Mouse (Mus musculus): ENCODE results near the gene Siva1. TPM values are rescaled to one million over a fixed set of nuclear protein-coding genes. Genes with fewer than 3 reads are reported as not detected.

Gene Siva1
- 70.6 and 72.1 TPM in 2 replicates for polyA plus RNA-seq (2015; fragmentation: Nextera tagmentation; extraction: Ambion mirVana)

GRCm38 (mm10) chr12:112644180-112644854, at the start of gene Siva1:
Siva1 (plus strand) TSS chr12:112644679.

GRCm38 (mm10) chr12:112619686-112620353, 24.7 kb upstream of the Siva1 start, which contains the start of gene Adssl1:
Adssl1 (plus strand) TSS chr12:112620045.

GRCm38 (mm10) chr12:112674132-112675011, 29.9 kb downstream of the Siva1 start, which contains the start of gene Akt1:
Akt1 (minus strand) TSS chr12:112674884.

GRCm38 (mm10) chr12:112678555-112679026, 34.1 kb downstream of the Siva1 start, which contains the start of gene Zbtb42:
Zbtb42 (plus strand) TSS chr12:112678828.

Small RNAs within 50 kb of the gene (microRNA-seq; reads per million reads assigned to microRNA genes)
- 1.1 to 1.4 reads per million in 2 experiments for gene Mir6939

Other genes starting within 250 kb of the Siva1 start
- 2.3 and 10.9 TPM in 2 replicates for gene A530016L24Rik, start 155.2 kb upstream of the Siva1 start, polyA plus RNA-seq (2015; fragmentation: Nextera tagmentation; extraction: Ambion mirVana)
- gene Tmem179, start 127.9 kb upstream of the Siva1 start, polyA plus RNA-seq (2015; fragmentation: Nextera tagmentation; extraction: Ambion mirVana), result 0.40 and 0.68 TPM in 2 replicates
- gene Inf2, start 55.9 kb upstream of the Siva1 start, polyA plus RNA-seq (2015; fragmentation: Nextera tagmentation; extraction: Ambion mirVana), result 3.1 and 3.5 TPM in 2 replicates
- 273 and 281 TPM in 2 replicates for gene Adssl1, start 24.6 kb upstream of the Siva1 start, polyA plus RNA-seq (2015; fragmentation: Nextera tagmentation; extraction: Ambion mirVana)
- gene Akt1, start 30.2 kb downstream of the Siva1 start, polyA plus RNA-seq (2015; fragmentation: Nextera tagmentation; extraction: Ambion mirVana), result 80.8 and 86.8 TPM in 2 replicates
- 3.2 and 3.6 TPM in 2 replicates for gene Zbtb42, start 34.1 kb downstream of the Siva1 start, polyA plus RNA-seq (2015; fragmentation: Nextera tagmentation; extraction: Ambion mirVana)
- 2.1 and 2.3 TPM in 2 replicates for gene Cep170b, start 75.8 kb downstream of the Siva1 start, polyA plus RNA-seq (2015; fragmentation: Nextera tagmentation; extraction: Ambion mirVana)
- gene Pld4, start 116.0 kb downstream of the Siva1 start, polyA plus RNA-seq (2015; fragmentation: Nextera tagmentation; extraction: Ambion mirVana), result 14.3 and 15.0 TPM in 2 replicates
- 3.0 and 4.7 TPM in 2 replicates for gene Ahnak2, start 158.0 kb downstream of the Siva1 start, polyA plus RNA-seq (2015; fragmentation: Nextera tagmentation; extraction: Ambion mirVana)
- gene Clba1, start 164.3 kb downstream of the Siva1 start, polyA plus RNA-seq (2015; fragmentation: Nextera tagmentation; extraction: Ambion mirVana), result 0.79 and 1.7 TPM in 2 replicates
- gene Cdca4, start 184.7 kb downstream of the Siva1 start, polyA plus RNA-seq (2015; fragmentation: Nextera tagmentation; extraction: Ambion mirVana), result 18.6 and 22.2 TPM in 2 replicates
- 0.09 and 0.13 TPM in 2 replicates for gene Gpr132, start 223.5 kb downstream of the Siva1 start, polyA plus RNA-seq (2015; fragmentation: Nextera tagmentation; extraction: Ambion mirVana)